Mouse (Mus musculus) urinary bladder, postnatal 10 days (tissue): ENCODE measurements around the gene Rbms3.

Experiments
- DNase-seq: peaks from one replicate; pipeline ENCODE4 v3.0.0; 2022; ENCODE audit warnings: low spot score

Gene Rbms3

GRCm38 (mm10) chr9:117102198-117102930, 527.3 kb downstream of the Rbms3 start:
- DNase-seq, result no peak

- no peak for DNase-seq
Observed at GRCm38 (mm10) chr9:117100181-117100580, 529.5 kb downstream of the Rbms3 start.

GRCm38 (mm10) chr9:117093551-117093950, 536.2 kb downstream of the Rbms3 start:
- no peak for DNase-seq

GRCm38 (mm10) chr9:117092177-117092555, 537.5 kb downstream of the Rbms3 start:
- no peak for DNase-seq

GRCm38 (mm10) chr9:117091253-117092176, 538.2 kb downstream of the Rbms3 start:
- no peak for DNase-seq

- DNase-seq, result no peak
Observed at GRCm38 (mm10) chr9:117089409-117090147, 540.1 kb downstream of the Rbms3 start.

- DNase-seq, result no peak
Observed at GRCm38 (mm10) chr9:117088309-117088708, 541.4 kb downstream of the Rbms3 start.

- no peak for DNase-seq
Observed at GRCm38 (mm10) chr9:117085706-117086105, 544.0 kb downstream of the Rbms3 start.

GRCm38 (mm10) chr9:117084471-117084870, 545.2 kb downstream of the Rbms3 start:
- DNase-seq, result no peak

- DNase-seq, result no peak
Observed at GRCm38 (mm10) chr9:117079471-117079870, 550.2 kb downstream of the Rbms3 start.

GRCm38 (mm10) chr9:117077548-117077947, 552.2 kb downstream of the Rbms3 start:
- no peak for DNase-seq

GRCm38 (mm10) chr9:117076785-117077184, 552.9 kb downstream of the Rbms3 start:
- DNase-seq, result no peak

GRCm38 (mm10) chr9:117072433-117073099, 557.1 kb downstream of the Rbms3 start:
- DNase-seq, result no peak

- DNase-seq, result no peak
Observed at GRCm38 (mm10) chr9:117070616-117071015, 559.1 kb downstream of the Rbms3 start.

- DNase-seq, result no peak
Observed at GRCm38 (mm10) chr9:117069232-117069631, 560.5 kb downstream of the Rbms3 start.

- DNase-seq, result no peak
Observed at GRCm38 (mm10) chr9:117067703-117068419, 561.9 kb downstream of the Rbms3 start.

- no peak for DNase-seq
Observed at GRCm38 (mm10) chr9:117066502-117066901, 563.2 kb downstream of the Rbms3 start.

GRCm38 (mm10) chr9:117065601-117066000, 564.1 kb downstream of the Rbms3 start:
- DNase-seq, result no peak

GRCm38 (mm10) chr9:117059586-117059985, 570.1 kb downstream of the Rbms3 start:
- DNase-seq, result no peak

- DNase-seq, result no peak
Observed at GRCm38 (mm10) chr9:117059135-117059534, 570.6 kb downstream of the Rbms3 start.

- DNase-seq, result no peak
Observed at GRCm38 (mm10) chr9:117051935-117052334, 577.8 kb downstream of the Rbms3 start.
